Mouse (Mus musculus) E14TG2a.4 (cell line): ENCODE results near the gene Moxd1.
A peak's percentile ranks its signal among the peaks of the same experiment; 100 is the strongest.

ENCODE experiments used
- H3K27me3 ChIP-seq: 2 replicates; pipeline ENCODE4 v1.6.1; 2014; ENCODE audit warnings: low read length, control low read depth; ENCODE audit not compliant: insufficient read depth
- H3K36me3 ChIP-seq: 2 replicates; pipeline ENCODE4 v1.6.1; 2014; ENCODE audit warnings: low read length, control low read depth; ENCODE audit not compliant: insufficient read depth
- H3K4me1 ChIP-seq: replicated peaks from 2 replicates; pipeline ENCODE4 v1.6.1; 2014; ENCODE audit warnings: low read depth, low read length, control low read depth
- H3K4me3 ChIP-seq: replicated peaks from 2 replicates; pipeline ENCODE4 v1.5.1; 2014; ENCODE audit warnings: mild to moderate bottlenecking, low read length
- H3K9me3 ChIP-seq: 2 replicates; pipeline ENCODE4 v1.6.1; 2014; ENCODE audit warnings: low read length, control low read depth
- CTCF ChIP-seq: conservative IDR thresholded peaks from 2 replicates; pipeline ENCODE4 v1.5.1; 2014; ENCODE audit warnings: low read length
- NANOG ChIP-seq: IDR thresholded peaks from 2 replicates; pipeline ENCODE4 v1.6.1; 2014; ENCODE audit warnings: borderline replicate concordance, low read length, mixed read lengths
- POU5F1 ChIP-seq: IDR thresholded peaks from 2 replicates; pipeline ENCODE4 v1.6.1; 2014; ENCODE audit warnings: low read length, borderline replicate concordance

Gene Moxd1

DNA sequence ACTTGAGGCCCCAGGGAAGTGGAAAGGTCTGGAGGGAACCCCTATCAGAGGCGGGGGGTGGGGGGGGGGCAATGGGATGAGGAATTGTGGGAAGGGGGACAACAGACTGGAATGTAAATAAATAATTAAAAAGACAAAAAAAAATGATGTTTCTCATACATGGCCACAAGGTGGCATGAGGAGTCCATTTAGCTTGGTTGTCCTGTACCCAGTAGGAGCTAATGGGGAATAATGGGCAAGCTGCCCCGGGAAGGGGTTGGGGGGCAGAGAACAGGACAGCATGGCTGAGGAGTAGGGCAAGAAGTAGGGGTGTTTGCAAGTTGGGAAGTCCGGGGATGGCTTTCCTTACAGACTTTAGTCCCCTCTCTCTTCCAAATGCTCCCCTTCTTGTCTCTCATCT, 109.5 kb downstream of the Moxd1 start:
- Histone ChIP-seq H3K36me3 (no peaks in the 10 kb centered on the region), H3K4me1 (no peaks in the 10 kb centered on the region; the same call in 1 of the 2 replicates), H3K9me3 (peaks cover 3% of the 10 kb centered on the region; the same call in 1 of the 2 replicates), H3K4me3 (no peak overlapping the region), H3K27me3 (no peaks in the 10 kb centered on the region)
- TF ChIP-seq POU5F1 (no peak), CTCF (peak; percentile 4; the same call in 1 of the 2 replicates)

DNA sequence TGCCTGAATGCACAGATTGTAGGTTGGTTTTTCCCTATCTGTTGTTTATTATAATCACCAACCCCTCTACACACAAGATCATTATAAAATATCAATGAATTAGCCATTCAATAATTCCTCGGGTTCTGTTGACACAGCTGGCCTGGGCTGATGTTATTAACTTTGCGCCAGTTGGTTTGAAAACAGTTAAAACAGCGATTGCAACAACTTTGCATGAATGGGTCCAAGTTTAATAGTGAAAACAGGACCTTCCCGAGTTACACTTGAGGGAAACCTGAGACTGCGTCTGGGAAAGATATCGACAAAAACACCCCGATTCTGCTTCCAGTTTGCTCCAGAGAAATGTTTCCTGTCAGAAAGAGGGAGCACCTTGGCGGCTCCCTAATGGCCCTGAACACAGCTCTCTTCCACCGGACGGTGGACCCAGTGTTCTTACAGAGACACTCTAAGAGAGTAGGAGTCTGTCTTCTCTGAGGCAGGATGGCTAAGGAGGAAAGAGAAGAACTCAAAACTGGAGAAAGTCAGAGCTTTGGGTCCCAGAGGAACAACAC, 116.4 kb downstream of the Moxd1 start:
- no peaks in the 10 kb centered on the region for H3K4me1 ChIP-seq
- H3K4me3 ChIP-seq: no peak overlapping the region
- H3K36me3 ChIP-seq: no peaks in the 10 kb centered on the region
- no peak for TF ChIP-seq NANOG
- TF ChIP-seq POU5F1: no peak
- TF ChIP-seq CTCF: no peak
- H3K9me3 ChIP-seq: peaks cover 21% of the 10 kb centered on the region
- no peaks in the 10 kb centered on the region for H3K27me3 ChIP-seq

DNA sequence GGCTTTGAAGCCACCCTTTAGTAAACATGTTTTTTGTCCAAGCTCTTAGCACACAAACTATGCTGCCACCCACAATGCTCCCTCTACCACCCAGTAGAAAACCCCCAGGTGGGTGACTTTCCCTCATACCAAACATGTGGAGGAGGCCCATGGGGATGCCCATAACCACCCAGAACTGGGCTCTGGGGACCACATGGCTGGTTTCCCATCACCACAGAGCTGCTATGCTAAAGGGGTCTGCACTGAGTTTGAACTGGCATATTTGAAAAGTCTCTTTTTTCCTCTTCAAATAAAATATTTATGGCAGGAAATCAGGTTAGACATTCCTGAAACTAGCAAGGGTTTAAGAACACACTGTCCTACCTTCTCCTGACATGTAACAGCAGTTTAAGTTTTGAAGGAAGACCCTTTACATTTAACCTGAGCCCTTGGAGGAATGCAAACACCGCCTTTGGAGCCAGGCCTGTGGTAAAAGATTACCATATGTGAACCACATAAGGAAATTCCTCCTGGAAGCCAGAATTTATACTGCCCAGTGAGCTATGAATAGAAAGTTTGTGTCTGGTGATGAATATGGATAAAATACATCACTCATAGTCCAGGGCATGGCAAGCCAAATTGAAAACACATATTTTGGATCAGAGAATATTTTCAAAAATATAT, 117.4 kb downstream of the Moxd1 start:
- H3K4me1 ChIP-seq: no peaks in the 10 kb centered on the region
- H3K9me3 ChIP-seq: peaks cover 21% of the 10 kb centered on the region
- no peaks in the 10 kb centered on the region for H3K27me3 ChIP-seq
- TF ChIP-seq NANOG (no peak), POU5F1 (no peak), CTCF (no peak)
- no peaks in the 10 kb centered on the region for H3K36me3 ChIP-seq
- no peak overlapping the region for H3K4me3 ChIP-seq

DNA sequence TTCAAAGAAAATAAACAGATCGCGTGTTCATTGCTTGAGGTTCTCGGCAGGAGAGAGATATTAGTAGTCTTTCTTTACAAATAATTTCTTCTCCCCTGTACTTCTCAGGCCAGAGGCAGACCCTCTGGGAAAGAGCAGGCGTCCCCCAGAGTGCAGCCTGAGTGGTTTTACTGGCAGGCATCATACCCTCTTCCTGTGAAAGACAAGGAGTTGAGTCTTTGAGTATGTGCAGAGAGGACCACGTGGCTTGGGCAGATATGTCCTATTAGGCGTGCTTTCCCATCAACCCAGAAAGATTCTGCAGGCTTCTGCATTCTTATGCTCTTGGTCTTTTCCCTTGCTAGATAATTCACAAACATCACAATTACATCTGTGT, 117.9 kb downstream of the Moxd1 start:
- TF ChIP-seq NANOG (no peak), CTCF (no peak), POU5F1 (no peak)
- Histone ChIP-seq H3K9me3 (peaks cover 21% of the 10 kb centered on the region), H3K36me3 (no peaks in the 10 kb centered on the region), H3K4me3 (no peak overlapping the region), H3K27me3 (no peaks in the 10 kb centered on the region), H3K4me1 (no peaks in the 10 kb centered on the region)

DNA sequence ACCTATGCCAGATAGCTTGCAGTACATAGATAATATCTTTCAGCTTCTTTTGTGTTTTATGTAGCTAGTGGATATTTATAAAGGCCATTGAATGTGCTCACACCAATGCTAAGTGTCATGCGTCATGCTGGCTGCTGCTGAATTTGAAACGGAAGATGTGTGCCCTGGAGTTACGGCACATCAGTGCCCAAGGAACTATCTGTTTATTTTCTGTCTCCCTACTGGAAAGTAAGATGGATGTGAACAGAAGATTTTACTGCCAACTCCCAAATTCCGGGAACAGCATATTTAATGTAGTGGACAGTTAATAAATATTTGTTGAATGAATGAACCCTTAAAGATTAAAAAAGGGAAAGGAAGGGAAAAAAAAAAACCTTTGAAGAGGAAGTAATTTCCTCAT, 119.8 kb downstream of the Moxd1 start:
- Histone ChIP-seq H3K36me3 (no peaks in the 10 kb centered on the region), H3K9me3 (peaks cover 21% of the 10 kb centered on the region), H3K4me1 (no peaks in the 10 kb centered on the region), H3K27me3 (no peaks in the 10 kb centered on the region), H3K4me3 (no peak overlapping the region)
- no peak for TF ChIP-seq NANOG
- no peak for TF ChIP-seq POU5F1
- TF ChIP-seq CTCF: no peak
